Mouse (Mus musculus) heart, postnatal 25 days (tissue): Measurements from ENCODE around the gene Hccs. TPM values are rescaled to one million over a fixed set of nuclear protein-coding genes. Genes with fewer than 3 reads are reported as not detected.
"Not testable (repeated sequence)": the region's sequence is repeated elsewhere in the genome, so short reads cannot be mapped to it uniquely, and the experiment has no call there.

Source experiments
- DNase-seq: peaks from one replicate; pipeline ENCODE4 v3.0.0; 2022; ENCODE audit warnings: low spot score
- intact Hi-C: fragments of 180-260 bp; cut with DNase I; formaldehyde crosslinking; loops from one replicate; pipeline ENCODE4 v1.15.1; 2025
- total RNA-seq, 2 experiments: library from RNA; stranded (reverse); gene quantifications; 2 replicates each; pipeline ENCODE4 v1.2.3; 2021

Hccs gene
- total RNA-seq: 10 to 100 TPM; 68.5 to 86.3 TPM

- peak; percentile 88 for DNase-seq
- intact Hi-C loops: loop anchor here (10.0 kb wide), 1 partner anchor 655 kb away; no protein-coding TSS in a partner anchor
Observed at GRCm38 (mm10) chrX:169319945-169320667, at the start of gene Hccs. Gene Hccs (minus strand): TSS chrX:169320372.

GRCm38 (mm10) chrX:169357146-169357772, 37.1 kb upstream of the Hccs start:
- no peak for DNase-seq
- intact Hi-C loops: no loop called here

- intact Hi-C loops: loop anchor here (10.0 kb wide), 1 partner anchor 457 kb away; no protein-coding TSS in a partner anchor
- DNase-seq: no peak
Observed at GRCm38 (mm10) chrX:169338213-169338612, 18.0 kb upstream of the Hccs start.

GRCm38 (mm10) chrX:169337559-169337958, 17.4 kb upstream of the Hccs start:
- DNase-seq: no peak
- intact Hi-C loops: loop anchor here (10.0 kb wide), 1 partner anchor 457 kb away; no protein-coding TSS in a partner anchor

- intact Hi-C loops: loop anchor here (10.0 kb wide), 1 partner anchor 463 kb away; no protein-coding TSS in a partner anchor
- DNase-seq: no peak
Observed at GRCm38 (mm10) chrX:169332264-169332663, 12.1 kb upstream of the Hccs start.

- intact Hi-C loops: no loop called here
- DNase-seq: no peak
Observed at GRCm38 (mm10) chrX:169325929-169326595, 5.9 kb upstream of the Hccs start.

GRCm38 (mm10) chrX:169320668-169321005, 465 bp upstream of the Hccs start:
- intact Hi-C loops, DNase-seq: not testable (repeated sequence)

GRCm38 (mm10) chrX:169319066-169319760, 959 bp downstream of the Hccs start:
- DNase-seq: no peak
- intact Hi-C loops: loop anchor here (10.0 kb wide), 1 partner anchor 654 kb away; no protein-coding TSS in a partner anchor

GRCm38 (mm10) chrX:169308559-169308958, 11.6 kb downstream of the Hccs start:
- DNase-seq: no peak
- intact Hi-C loops: loop anchor here (10.0 kb wide), 1 partner anchor 224 kb away; no protein-coding TSS in a partner anchor

GRCm38 (mm10) chrX:169303945-169304344, 16.2 kb downstream of the Hccs start:
- intact Hi-C loops: loop anchor here (10.0 kb wide), 1 partner anchor 219 kb away; no protein-coding TSS in a partner anchor

GRCm38 (mm10) chrX:169302271-169303045, 17.7 kb downstream of the Hccs start:
- intact Hi-C loops: loop anchor here (10.0 kb wide), 1 partner anchor 218 kb away; no protein-coding TSS in a partner anchor
- DNase-seq: peak; percentile 46

More at GRCm38 (mm10) chrX:169303945-169304344, 16.2 kb downstream of the Hccs start:
- DNase-seq: no peak

GRCm38 (mm10) chrX:169299579-169299978, 20.6 kb downstream of the Hccs start:
- intact Hi-C loops: loop anchor here (1.0 to 5.0 kb wide), 2 partner anchors 262 to 360 kb away; no protein-coding TSS in a partner anchor
- no peak for DNase-seq

- DNase-seq: no peak
- intact Hi-C loops: no loop called here
Observed at GRCm38 (mm10) chrX:169263433-169264172, 56.6 kb downstream of the Hccs start.

GRCm38 (mm10) chrX:169262212-169262611, 58.0 kb downstream of the Hccs start:
- intact Hi-C loops: no loop called here
- DNase-seq: no peak

- no peak for DNase-seq
Observed at GRCm38 (mm10) chrX:169261034-169261433, 59.1 kb downstream of the Hccs start.

GRCm38 (mm10) chrX:169256741-169257140, 63.4 kb downstream of the Hccs start:
- DNase-seq: no peak
- intact Hi-C loops: no loop called here

More at GRCm38 (mm10) chrX:169261034-169261433, 59.1 kb downstream of the Hccs start:
- intact Hi-C loops: no loop called here

- no peak for DNase-seq
- intact Hi-C loops: no loop called here
Observed at GRCm38 (mm10) chrX:169255915-169256314, 64.3 kb downstream of the Hccs start.

- DNase-seq: no peak
- intact Hi-C loops: no loop called here
Observed at GRCm38 (mm10) chrX:169222357-169223062, 97.7 kb downstream of the Hccs start.
